Mouse (Mus musculus): ENCODE results near the gene Ruvbl1.

GRCm38 (mm10) chr6:88500405-88500767 lies 35.2 kb downstream of the Ruvbl1 start:
- TF ChIP-seq POLR2A (IDR thresholded peaks at IDR 0.05; ENCODE audit: control insufficient read depth, extremely low read depth, insufficient read depth, low read length, poor library complexity): no peak
- no peak for TF ChIP-seq CTCF (IDR thresholded peaks at IDR 0.05; ENCODE audit: borderline replicate concordance, control insufficient read depth, extremely low read depth, insufficient read depth, low read length, poor library complexity)

All from thymus, adult 2 months (tissue).